Mouse (Mus musculus) Patski (cell line): ENCODE measurements at regions not wholly inside any gene's neighbourhood (a gene's known extent, or its start where the extent isn't known, plus 50 kb on each side); places are given as distances from the start of the nearest gene placed in this dataset.

Experiments
- ATAC-seq: fragments of 100-300 bp; one replicate; pipeline ENCODE4 v1.8.0; 2021
- CTCF ChIA-PET: fragments of 350-600 bp; sonication (Branson Sonifier 250); formaldehyde crosslinking; loops from one replicate; lab custom pipeline; 2022; ENCODE audit warnings: inconsistent platforms; lab: Charles Lee
- POLR2A ChIA-PET: fragments of 350-600 bp; sonication (Branson Sonifier 250); formaldehyde crosslinking; loops from one replicate; lab custom pipeline; 2022; ENCODE audit warnings: antibody characterized with exemption, inconsistent platforms; lab: Charles Lee
- DNase-seq: peaks from one replicate; pipeline ENCODE4 v3.0.0-alpha.2; 2011; ENCODE audit warnings: low read depth, low spot score
- H3K27me3 ChIP-seq: fragments of 371-371 bp; one replicate; pipeline ENCODE4 v1.5.1; 2021
- CTCF ChIP-seq: fragments of 100-300 bp; IDR thresholded peaks from one replicate; pipeline ENCODE4 v1.5.1; 2021
- in situ Hi-C: fragments of 300-500 bp; cut with MboI; formaldehyde crosslinking; loops from 3 replicates; pipeline ENCODE4 v1.11.1; 2018; ENCODE audit warnings: low pct_unique_long_range_greater_than_20kb, mixed read lengths

DNA sequence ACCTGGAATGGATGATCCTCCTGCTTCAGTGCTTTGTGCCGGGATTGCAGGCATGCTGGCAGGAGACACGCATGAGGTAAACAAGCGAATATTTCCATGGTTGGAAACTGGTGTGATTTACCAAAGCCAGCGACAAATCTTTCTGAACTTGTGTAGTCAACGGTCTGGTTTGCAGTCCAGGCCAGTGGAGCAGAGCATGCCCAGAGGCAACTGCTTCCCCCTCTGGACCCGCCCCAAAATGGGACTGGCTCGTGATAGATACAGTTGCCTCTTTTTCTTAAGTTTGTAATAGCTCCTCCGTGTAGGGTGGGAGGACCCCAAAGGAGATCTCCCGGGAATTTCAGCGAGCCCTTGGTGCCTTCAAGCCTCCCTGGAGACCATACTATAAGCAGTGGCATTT, 117.4 kb downstream of the Cd24a start:
- ATAC-seq (peak; percentile 27), DNase-seq (no peak)
- in situ Hi-C loops = no loop called here
- TF ChIP-seq CTCF = no peak
- POLR2A ChIA-PET = interaction anchor here (1.4 to 1.7 kb wide), 2 partner anchors 115 to 117 kb away, joined by 4 to 6 read pairs; no protein-coding TSS in a partner anchor
- H3K27me3 ChIP-seq = no peaks in the 10 kb centered on the region
- CTCF ChIA-PET = interaction anchor here (1.1 to 1.5 kb wide), 3 partner anchors 59 to 127 kb away, joined by 3 to 6 read pairs (median 5); no protein-coding TSS in a partner anchor

DNA sequence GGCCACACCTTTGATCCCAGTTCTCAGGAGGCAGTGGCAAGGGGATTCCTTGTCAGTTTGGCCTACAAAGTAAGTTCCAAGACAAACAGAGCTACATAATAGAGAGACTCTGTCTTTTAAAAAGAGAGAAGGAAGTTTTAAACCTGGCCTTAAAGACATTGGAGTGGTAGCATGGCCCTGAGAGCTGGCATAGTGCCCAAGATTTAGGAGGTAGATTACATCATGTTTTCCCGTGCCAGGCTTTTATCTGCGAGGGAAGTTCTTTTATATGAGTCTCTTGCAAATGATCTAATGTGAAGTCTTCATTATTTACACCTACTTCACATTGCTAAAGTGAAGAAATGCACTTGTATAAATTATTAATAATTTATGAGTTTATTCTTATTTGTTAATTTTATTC, 119.8 kb downstream of the Cd24a start:
- ChIA-PET CTCF (interaction anchor here (1.9 kb wide), 1 partner anchor 10 kb away, joined by 3 read pairs; no protein-coding TSS in a partner anchor), POLR2A (no interaction called here)
- in situ Hi-C loops = no loop called here
- DNase-seq (no peak), ATAC-seq (no peak)
- no peak for TF ChIP-seq CTCF
- H3K27me3 ChIP-seq = no peaks in the 10 kb centered on the region

DNA sequence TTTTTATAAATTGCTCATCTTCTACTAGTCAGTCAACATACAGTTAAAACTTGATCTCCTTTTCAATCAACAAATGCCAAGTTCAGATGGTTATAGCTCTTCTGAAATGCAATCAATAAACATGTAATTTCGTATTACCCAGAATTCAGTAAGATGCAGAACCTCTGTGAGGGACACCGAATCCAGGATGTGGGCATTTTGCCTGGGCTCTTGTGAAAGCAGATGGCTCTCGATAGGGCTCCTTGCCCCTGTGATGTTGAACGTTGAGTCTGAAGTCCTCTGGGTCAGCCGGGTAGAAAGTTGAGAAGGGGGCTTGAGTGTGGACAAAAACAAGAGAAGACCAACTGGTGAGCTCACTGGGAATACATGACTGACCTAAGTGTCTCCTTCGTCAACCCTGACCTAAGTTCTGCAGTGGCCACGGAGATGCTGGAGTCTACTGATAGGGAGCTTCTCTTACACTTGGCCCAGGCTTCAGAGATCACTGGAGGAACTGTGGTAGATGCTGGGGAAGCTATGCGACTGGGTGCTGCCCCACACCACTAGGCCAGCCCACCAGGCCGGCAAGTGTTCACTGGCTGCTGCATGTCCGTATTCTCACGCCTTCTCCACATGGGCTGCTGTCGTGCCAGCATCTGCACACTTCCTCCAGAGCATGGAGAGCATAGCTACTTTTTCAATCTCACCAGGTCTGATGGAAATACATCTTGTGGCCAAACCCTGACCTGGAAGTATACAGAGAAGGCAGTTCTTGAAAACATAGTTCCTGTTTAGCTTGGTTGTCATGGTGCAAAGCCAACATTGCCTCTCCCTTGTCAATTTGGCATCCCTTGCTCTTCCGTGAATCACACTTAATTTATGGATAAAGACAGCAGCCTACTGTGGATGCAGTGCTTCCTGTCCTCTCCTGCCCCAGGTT, 122.5 kb downstream of the Cd24a start:
- DNase-seq (no peak), ATAC-seq (no peak)
- in situ Hi-C loops = no loop called here
- TF ChIP-seq CTCF = no peak
- H3K27me3 ChIP-seq = no peaks in the 10 kb centered on the region
- ChIA-PET CTCF (interaction anchor here (0.7 to 0.9 kb wide), 2 partner anchors 76 to 126 kb away, joined by 3 to 4 read pairs; no protein-coding TSS in a partner anchor), POLR2A (interaction anchor here (0.7 kb wide), 1 partner anchor 205 kb away, joined by 6 read pairs; no protein-coding TSS in a partner anchor)

- no peaks in the 10 kb centered on the region for H3K27me3 ChIP-seq
- CTCF ChIA-PET = no interaction called here
- no peak for DNase-seq
- POLR2A ChIA-PET = no interaction called here
- no peak for ATAC-seq
- in situ Hi-C loops = no loop called here
- no peak for TF ChIP-seq CTCF
Measured at GRCm38 (mm10) chr10:43702895-43703294, 124.8 kb downstream of the Cd24a start.

DNA sequence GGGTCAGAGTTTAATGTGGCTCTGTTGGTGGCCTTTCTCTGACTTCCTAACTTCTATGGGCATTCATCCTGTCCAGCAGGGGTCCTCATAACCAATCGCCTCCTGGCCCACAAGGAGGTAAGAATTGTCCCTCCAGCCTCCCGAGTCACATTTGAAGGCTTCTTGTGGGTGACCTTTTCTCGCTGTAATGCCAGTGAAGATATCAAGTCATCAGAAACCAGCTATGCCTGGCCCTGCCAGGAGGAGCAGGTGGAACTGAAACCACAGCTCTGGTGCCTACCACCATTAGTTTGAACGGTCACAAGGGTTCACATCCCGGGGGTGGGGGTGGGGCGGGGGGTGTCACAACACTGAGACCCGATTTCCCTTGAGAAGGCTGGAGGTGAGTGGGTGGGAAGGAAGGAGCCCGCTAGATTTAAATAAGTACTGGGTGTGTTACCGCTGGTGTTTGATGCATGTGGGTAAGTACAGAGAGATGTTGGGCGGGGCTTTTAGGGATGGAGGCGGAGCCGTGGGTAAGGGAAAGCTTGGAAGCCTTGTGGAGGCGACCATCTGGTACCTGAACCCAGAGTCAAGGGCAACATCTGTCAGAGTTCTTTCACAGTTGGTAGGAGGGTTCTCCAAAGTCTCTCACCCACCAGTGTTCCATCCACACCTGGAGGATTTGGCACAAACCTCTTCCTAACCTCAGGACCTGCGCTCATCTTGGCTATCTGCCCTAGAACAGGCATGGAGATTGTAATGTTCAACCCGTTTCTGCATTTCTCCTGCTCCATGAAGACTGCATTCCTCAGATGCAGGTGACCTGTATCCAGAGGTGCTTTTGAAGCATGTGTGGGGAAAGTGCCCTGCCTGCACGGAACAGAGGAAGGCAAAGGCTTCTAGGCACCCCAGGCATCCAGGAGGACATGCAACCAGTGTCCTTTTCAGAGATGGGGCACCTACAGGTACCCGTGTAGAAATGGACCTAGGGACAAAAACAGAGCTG, 128.2 kb downstream of the Cd24a start:
- TF ChIP-seq CTCF = no peak
- ATAC-seq (no peak), DNase-seq (no peak)
- no peaks in the 10 kb centered on the region for H3K27me3 ChIP-seq
- ChIA-PET POLR2A (no interaction called here), CTCF (interaction anchor here (2.0 kb wide), 1 partner anchor 131 kb away, joined by 4 read pairs; no protein-coding TSS in a partner anchor)
- in situ Hi-C loops = no loop called here

- CTCF ChIA-PET = no interaction called here
- no peak for TF ChIP-seq CTCF
- ATAC-seq (no peak), DNase-seq (no peak)
- in situ Hi-C loops = no loop called here
- no peaks in the 10 kb centered on the region for H3K27me3 ChIP-seq
- POLR2A ChIA-PET = interaction anchor here (0.7 kb wide), 1 partner anchor 126 kb away, joined by 3 read pairs; no protein-coding TSS in a partner anchor
Measured at GRCm38 (mm10) chr10:43707011-43707410, 128.9 kb downstream of the Cd24a start.

DNA sequence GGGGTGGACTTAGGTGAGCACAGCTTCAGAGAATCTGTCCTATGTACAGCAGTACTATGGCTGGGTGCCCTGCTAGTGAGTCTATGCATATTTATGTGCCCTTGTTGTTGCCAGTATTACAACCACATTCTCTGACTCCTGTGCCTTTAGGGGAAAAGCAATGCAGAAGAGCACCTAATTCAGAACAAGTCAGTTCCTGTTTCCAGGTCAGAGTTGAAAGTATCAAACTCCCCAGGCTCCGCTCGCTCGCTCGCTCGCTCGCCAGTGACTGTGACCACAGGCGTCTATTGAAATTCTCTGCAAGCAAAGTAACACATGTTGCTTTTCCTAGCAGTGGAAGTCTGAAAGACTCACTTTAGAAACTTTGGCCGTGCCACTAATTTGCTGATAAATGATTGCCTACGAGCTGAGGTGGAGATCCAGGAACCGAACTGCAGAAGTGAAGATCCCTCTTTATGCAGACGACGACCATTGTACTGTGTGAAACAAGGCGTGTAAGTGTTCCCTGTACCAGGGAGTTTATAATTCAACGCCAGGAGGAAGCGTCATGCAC, 129.8 kb downstream of the Cd24a start:
- POLR2A ChIA-PET = interaction anchor here (0.5 to 1.1 kb wide), 4 partner anchors 12 to 127 kb away, joined by 3 to 4 read pairs (median 3); no protein-coding TSS in a partner anchor

DNA sequence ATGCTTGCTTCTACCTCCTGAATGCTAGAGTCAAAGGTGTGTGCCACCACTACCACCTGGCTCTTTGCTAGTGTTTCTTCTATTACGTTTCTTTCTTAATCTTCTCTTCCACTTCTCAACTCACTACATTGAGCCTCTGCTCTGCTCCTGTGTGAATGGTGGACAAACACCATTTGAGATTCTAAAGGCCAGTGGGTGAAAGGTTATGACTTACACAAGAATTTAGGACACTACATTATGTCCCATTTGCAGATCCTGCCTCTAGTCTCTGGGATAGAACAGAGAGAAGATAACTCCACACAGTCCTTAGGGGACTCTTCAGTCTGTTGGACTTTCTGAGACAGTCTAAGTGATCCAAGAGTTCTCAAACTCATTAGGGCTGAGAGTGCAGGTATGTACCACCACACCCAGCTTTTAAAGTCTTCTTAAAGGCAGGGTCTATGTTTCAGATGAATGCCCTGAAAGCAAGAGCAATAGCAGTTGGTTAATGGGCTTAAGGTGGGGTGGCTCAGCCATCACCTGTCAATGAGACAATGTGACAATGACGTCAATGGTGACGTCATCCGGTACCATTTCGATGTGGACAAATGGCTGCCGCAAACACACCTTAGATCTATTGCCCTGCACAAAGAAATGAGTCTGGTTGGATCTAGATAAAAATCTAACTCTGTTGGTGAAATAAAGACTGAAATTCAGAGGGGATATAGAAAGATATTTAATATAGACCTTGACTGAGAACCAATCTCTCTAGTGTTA, 131.4 kb downstream of the Cd24a start:
- ATAC-seq (no peak), DNase-seq (no peak)
- no peak for TF ChIP-seq CTCF
- ChIA-PET CTCF (no interaction called here), POLR2A (no interaction called here)
- in situ Hi-C loops = no loop called here
- no peaks in the 10 kb centered on the region for H3K27me3 ChIP-seq

More for the DNA sequence above, 129.8 kb downstream of the Cd24a start:
- H3K27me3 ChIP-seq = no peaks in the 10 kb centered on the region
- ATAC-seq (peak; percentile 44), DNase-seq (no peak)
- no peak for TF ChIP-seq CTCF
- CTCF ChIA-PET = interaction anchor here (1.0 kb wide), 1 partner anchor 10 kb away, joined by 3 read pairs; no protein-coding TSS in a partner anchor
- in situ Hi-C loops = no loop called here

GRCm38 (mm10) chr10:43710186-43710885, 132.3 kb downstream of the Cd24a start:
- no peaks in the 10 kb centered on the region for H3K27me3 ChIP-seq
- TF ChIP-seq CTCF = no peak
- POLR2A ChIA-PET = no interaction called here
- DNase-seq (no peak), ATAC-seq (no peak)
- CTCF ChIA-PET = no interaction called here
- in situ Hi-C loops = no loop called here
